In genomic region chr8:127480003-127480402, GRCm38 (mm10) we compare ENCODE assay signal across 11 mouse cellular contexts.
DNase-seq lines count a peak whose midpoint lies in the region; ATAC-seq lines count a peak whose summit lies in the region.
"Had no signal": no experiment of that assay in that cellular context is flagged by ENCODE, and none has a peak within 500 bp of the region (broad histone marks: within the 10 kb centered on the region; RNA-seq: fewer than 3 reads in every experiment).

No protein-coding gene starts in this region.

- no peak overlapping the region for H3K9ac ChIP-seq in heart, embryonic 11.5 days (ENCODE audit: low read depth, low read length)
- H3K9ac ChIP-seq: forebrain, postnatal 0 days had no signal

- H3K4me1 ChIP-seq in heart, embryonic 11.5 days (ENCODE audit: control insufficient read depth, insufficient read depth, low read length) = peaks cover 9% of the 10 kb centered on the region; the same call in 1 of the 2 replicates

- peak; percentile 96 for DNase-seq in heart, adult 11 months
- DNase-seq in right cerebral cortex, adult 18-20 months = peak; percentile 35
- DNase-seq in right cerebral cortex, postnatal 14 days = no peak
- DNase-seq in heart, postnatal 14 days = peak; percentile 13 to 39
- no peak for DNase-seq in embryo, embryonic 10 days (ENCODE audit: low spot score)
- no peak for DNase-seq in cerebellum, postnatal 25 days
- no peak for DNase-seq in liver
- DNase-seq: adrenal gland, postnatal 14 days; forebrain, postnatal 0 days; lung, adult 2 months had no signal

- no peaks in the 10 kb centered on the region for H3K9me3 ChIP-seq in heart, embryonic 11.5 days (replicated peaks; ENCODE audit: control insufficient read depth, low read length)

- H3K27me3 ChIP-seq in heart, embryonic 11.5 days (ENCODE audit: control insufficient read depth, insufficient read depth, low read length) = no peaks in the 10 kb centered on the region

- intact Hi-C loops in heart, postnatal 14 days (cut with DNase I) = no loop called here

- no peak overlapping the region for H3K27ac ChIP-seq in heart, embryonic 11.5 days (ENCODE audit: low read depth, low read length)

- ATAC-seq in heart, embryonic 11.5 days (replicated peaks; ENCODE audit: insufficient number of reproducible peaks, low FRiP score, low TSS enrichment) = no peak
- ATAC-seq: forebrain, postnatal 0 days had no signal

- no peak overlapping the region for H3K4me3 ChIP-seq in heart, embryonic 11.5 days (ENCODE audit: low read depth, low read length)

- WGBS in heart, embryonic 11.5 days (ENCODE audit: insufficient replicate concordance) = 46% methylated on average over 2 of the region's 2 CpGs

- H3K36me3 ChIP-seq in heart, embryonic 11.5 days (ENCODE audit: control insufficient read depth, insufficient read depth, low read length) = no peaks in the 10 kb centered on the region; the same call in 1 of the 2 replicates

- H3K4me2 ChIP-seq in heart, embryonic 11.5 days = no peak overlapping the region

Comparison
In these comparisons a context has a peak if more than half of its experiments do, and no peak if none do; other contexts are left out.
1. DNase-seq: peak in heart, adult 11 months (single experiment), right cerebral cortex, adult 18-20 months (single experiment) and heart, postnatal 14 days (2 of 2); none in right cerebral cortex, postnatal 14 days (single experiment), embryo, embryonic 10 days (single experiment), cerebellum, postnatal 25 days (0 of 2) and liver (single experiment).